Mouse (Mus musculus): ENCODE measurements around the gene Dph1. TPM values are rescaled to one million over a fixed set of nuclear protein-coding genes. Genes with fewer than 3 reads are reported as not detected.

The Dph1 gene
- total RNA-seq, 2 experiments from 2014 or later, result 23.1 to 24.2 TPM

- no peak for DNase-seq
These were observed 57.6 kb downstream of the Dph1 start for GRCm38 (mm10) chr11:75133391-75133790.

- DNase-seq, result peak; percentile 76
These were observed 58.8 kb downstream of the Dph1 start for GRCm38 (mm10) chr11:75132278-75132677.

- no peak for DNase-seq
These were observed 59.7 kb downstream of the Dph1 start for GRCm38 (mm10) chr11:75131300-75131699.

GRCm38 (mm10) chr11:75129481-75129880, 61.6 kb downstream of the Dph1 start:
- no peak for DNase-seq

Small RNAs within 50 kb of the gene (microRNA-seq; reads per million reads assigned to microRNA genes)
- gene Mir132 (1,326 reads per million, percentile 78 among the genes with 10 or more reads in this experiment), gene Mir212 (42.0 reads per million, percentile 34 among the genes with 10 or more reads in this experiment)

Other genes with a start within 250 kb of the Dph1 start
- 10 to 100 TPM; 23.6 to 24.5 TPM for gene Hic1, start 21.7 kb downstream of the Dph1 start, total RNA-seq (2021)
- gene Ovca2, start 12.4 kb downstream of the Dph1 start, total RNA-seq (2021), result 10 to 100 TPM; 13.5 to 18.1 TPM
- 10 to 100 TPM; 25.2 to 27.8 TPM for gene Rtn4rl1, start 2.5 kb upstream of the Dph1 start, total RNA-seq (2021)
- 10 to 100 TPM; 60.0 to 72.0 TPM for gene Rpa1, start 157.1 kb upstream of the Dph1 start, total RNA-seq (2021)
- gene Smyd4, start 157.2 kb upstream of the Dph1 start, total RNA-seq (2021), result 1 to 10 TPM; 7.8 to 9.3 TPM
- gene Serpinf1, start 231.5 kb upstream of the Dph1 start, total RNA-seq (2021), result 100 to 1,000 TPM; 121 to 219 TPM
- 100 to 1,000 TPM; 112 to 253 TPM for gene Serpinf2, start 248.3 kb upstream of the Dph1 start, total RNA-seq (2021)

All from adrenal gland, postnatal 10 days (tissue).